Mouse (Mus musculus) myocyte (in vitro differentiated cells): Measurements from ENCODE around the gene 2210016F16Rik. TPM values are rescaled to one million over a fixed set of nuclear protein-coding genes. Genes with fewer than 3 reads are reported as not detected.
"Not testable (repeated sequence)": the region's sequence is repeated elsewhere in the genome, so short reads cannot be mapped to it uniquely, and the experiment has no call there.

ENCODE experiments used
- H3K27me3 ChIP-seq: one replicate; pipeline ENCODE4 v1.6.1; 2011; ENCODE audit not compliant: control insufficient read depth, insufficient read depth, insufficient read length
- H3K36me3 ChIP-seq: one replicate; pipeline ENCODE4 v1.6.1; 2011; ENCODE audit not compliant: control insufficient read depth, insufficient read depth
- H3K4me2 ChIP-seq: one replicate; pipeline ENCODE4 v1.6.1; 2011; ENCODE audit warnings: low read depth, control low read depth
- H3K4me3 ChIP-seq: one replicate; pipeline ENCODE4 v1.5.1; 2011; ENCODE audit warnings: mild to moderate bottlenecking, control low read depth, moderate library complexity
- H3K79me2 ChIP-seq: one replicate; pipeline ENCODE4 v1.6.1; 2011; ENCODE audit not compliant: control insufficient read depth, insufficient read depth
- H3ac ChIP-seq: one replicate; pipeline ENCODE4 v1.6.1; 2011; ENCODE audit not compliant: control insufficient read depth, insufficient read length
- CEBPB ChIP-seq: IDR thresholded peaks from 2 replicates; pipeline ENCODE4 v1.6.1; 2011; ENCODE audit warnings: mild to moderate bottlenecking, moderate library complexity; ENCODE audit not compliant: poor library complexity, insufficient read depth, severe bottlenecking
- E2F4 ChIP-seq: IDR thresholded peaks from one replicate; pipeline ENCODE4 v1.6.1; 2011; ENCODE audit warnings: mild to moderate bottlenecking, control low read depth, moderate library complexity; ENCODE audit not compliant: insufficient read depth
- MAX ChIP-seq: IDR thresholded peaks from one replicate; pipeline ENCODE4 v1.6.1; 2011; ENCODE audit warnings: low read depth, mild to moderate bottlenecking, control low read depth
- MYOD1 ChIP-seq, 3 experiments: IDR thresholded peaks; one replicate each; pipeline ENCODE4 v1.6.1; 2011; ENCODE audit warnings: control low read depth in 2 of 3, low read depth in 2 of 3, mild to moderate bottlenecking in 2 of 3, moderate library complexity in 1 of 3; ENCODE audit not compliant: insufficient read length in 2 of 3, control insufficient read depth in 1 of 3
- MYOG ChIP-seq, 3 experiments: IDR thresholded peaks; one replicate each; pipeline ENCODE4 v1.6.1; 2011; ENCODE audit warnings: control low read depth in 2 of 3, low read depth in 2 of 3, mild to moderate bottlenecking in 2 of 3; ENCODE audit not compliant: insufficient read length in 2 of 3, control insufficient read depth in 1 of 3, insufficient read depth in 1 of 3
- POLR2A ChIP-seq: IDR thresholded peaks from one replicate; pipeline ENCODE4 v1.6.1; 2011; ENCODE audit warnings: low read depth, mild to moderate bottlenecking, control low read depth, moderate library complexity; ENCODE audit not compliant: insufficient read length
- POLR2AphosphoS2 ChIP-seq: IDR thresholded peaks from one replicate; pipeline ENCODE4 v1.6.1; 2011; ENCODE audit warnings: low read depth, control low read depth; ENCODE audit not compliant: insufficient read length
- REST ChIP-seq: IDR thresholded peaks from one replicate; pipeline ENCODE4 v1.6.1; 2011; ENCODE audit warnings: mild to moderate bottlenecking, control low read depth, moderate library complexity; ENCODE audit not compliant: insufficient read depth, insufficient read length
- SRF ChIP-seq: IDR thresholded peaks from one replicate; pipeline ENCODE4 v1.6.1; 2011; ENCODE audit warnings: low read depth; ENCODE audit not compliant: control insufficient read depth, insufficient read length
- TCF12 ChIP-seq: IDR thresholded peaks from one replicate; pipeline ENCODE4 v1.6.1; 2011; ENCODE audit warnings: mild to moderate bottlenecking, control low read depth; ENCODE audit not compliant: poor library complexity, insufficient read depth, severe bottlenecking
- TCF3 ChIP-seq: IDR thresholded peaks from one replicate; pipeline ENCODE4 v1.6.1; 2011; ENCODE audit warnings: low read depth, control low read depth; ENCODE audit not compliant: insufficient read length
- USF1 ChIP-seq: IDR thresholded peaks from one replicate; pipeline ENCODE4 v1.6.1; 2011; ENCODE audit warnings: low read depth, mild to moderate bottlenecking, control low read depth, moderate library complexity
- polyA plus RNA-seq: library from polyadenylated mRNA; unstranded; fragments of >200 nt; fragmentation: generic; extraction: Trizol; gene quantifications from one replicate; pipeline ENCODE4 v1.2.1, GENCODE M21; 2012; ENCODE audit warnings: missing spikeins

The 2210016F16Rik gene
- polyA plus RNA-seq, 1 experiment: 3.7 TPM

GRCm38 (mm10) chr13:58373153-58373470 is 11.9 kb downstream of the 2210016F16Rik start:
- H3K79me2 ChIP-seq: no peaks in the 10 kb centered on the region
- TF ChIP-seq MYOD1 (IDR thresholded peaks at IDR 0.05; ENCODE audit: control insufficient read depth in 1 of 3, insufficient read length in 2 of 3, low read depth in 2 of 3) (no peak), TCF3 (no peak), MAX (no peak), MYOG (IDR thresholded peaks at IDR 0.05; ENCODE audit: control insufficient read depth in 1 of 3, insufficient read depth in 1 of 3, insufficient read length in 2 of 3, low read depth in 2 of 3) (no peak), E2F4 (no peak), POLR2AphosphoS2 (no peak), USF1 (no peak), TCF12 (no peak), SRF (no peak), CEBPB (no peak), POLR2A (no peak), REST (no peak)
- H3K36me3 ChIP-seq: no peaks in the 10 kb centered on the region
- no peak overlapping the region for H3ac ChIP-seq
- no peak overlapping the region for H3K4me3 ChIP-seq
- no peak overlapping the region for H3K4me2 ChIP-seq
- peaks cover 7% of the 10 kb centered on the region for H3K27me3 ChIP-seq

- no peak overlapping the region for H3K4me3 ChIP-seq
- H3ac ChIP-seq: no peak overlapping the region
- peaks cover 7% of the 10 kb centered on the region for H3K27me3 ChIP-seq
- H3K4me2 ChIP-seq: no peak overlapping the region
- no peaks in the 10 kb centered on the region for H3K36me3 ChIP-seq
- TF ChIP-seq POLR2AphosphoS2 (no peak), MYOD1 (IDR thresholded peaks at IDR 0.05; ENCODE audit: control insufficient read depth in 1 of 3, insufficient read length in 2 of 3, low read depth in 2 of 3) (no peak), SRF (no peak), REST (no peak), E2F4 (no peak), TCF12 (no peak), MAX (no peak), USF1 (no peak), TCF3 (no peak), POLR2A (no peak), MYOG (IDR thresholded peaks at IDR 0.05; ENCODE audit: control insufficient read depth in 1 of 3, insufficient read depth in 1 of 3, insufficient read length in 2 of 3, low read depth in 2 of 3) (no peak), CEBPB (no peak)
- H3K79me2 ChIP-seq: no peaks in the 10 kb centered on the region
These were observed 12.5 kb downstream of the 2210016F16Rik start for GRCm38 (mm10) chr13:58372278-58373152.

- Histone ChIP-seq H3K27me3 (peaks cover 7% of the 10 kb centered on the region), H3K79me2 (no peaks in the 10 kb centered on the region), H3ac (no peak overlapping the region), H3K36me3 (no peaks in the 10 kb centered on the region), H3K4me2 (no peak overlapping the region), H3K4me3 (no peak overlapping the region)
- no peak for TF ChIP-seq MAX
- TF ChIP-seq MYOD1 (IDR thresholded peaks at IDR 0.05; ENCODE audit: control insufficient read depth in 1 of 3, insufficient read length in 2 of 3, low read depth in 2 of 3): no peak
- no peak for TF ChIP-seq REST
- no peak for TF ChIP-seq MYOG (IDR thresholded peaks at IDR 0.05; ENCODE audit: control insufficient read depth in 1 of 3, insufficient read depth in 1 of 3, insufficient read length in 2 of 3, low read depth in 2 of 3)
- no peak for TF ChIP-seq TCF12
- TF ChIP-seq POLR2AphosphoS2: no peak
- no peak for TF ChIP-seq CEBPB
- TF ChIP-seq SRF: no peak
- no peak for TF ChIP-seq POLR2A
- TF ChIP-seq E2F4: no peak
- no peak for TF ChIP-seq TCF3
- TF ChIP-seq USF1: no peak
These were observed 16.2 kb downstream of the 2210016F16Rik start for GRCm38 (mm10) chr13:58368835-58369234.

DNA sequence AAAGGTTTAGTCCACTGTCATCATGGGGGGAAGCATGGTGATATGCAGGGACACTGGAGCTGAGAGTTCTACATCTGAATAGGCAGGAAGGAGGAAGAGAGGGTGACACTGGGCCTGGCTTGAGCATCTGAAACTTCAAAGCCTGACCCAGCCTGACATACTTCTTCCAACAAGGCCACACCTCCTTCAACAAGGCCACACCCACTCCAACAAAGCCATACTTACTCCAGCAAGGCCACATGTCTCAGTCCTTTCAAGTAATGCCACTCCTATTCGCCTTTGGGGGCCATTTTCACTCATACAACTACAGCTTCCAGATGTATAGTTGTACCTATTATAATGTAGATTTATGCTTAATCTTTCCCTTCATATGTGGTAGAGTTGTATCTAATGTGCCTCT is 17.4 kb downstream of the 2210016F16Rik start:
- Histone ChIP-seq H3ac (no peak overlapping the region), H3K36me3 (no peaks in the 10 kb centered on the region), H3K79me2 (no peaks in the 10 kb centered on the region), H3K4me3 (no peak overlapping the region), H3K4me2 (no peak overlapping the region), H3K27me3 (peaks cover under 1% of the 10 kb centered on the region)
- TF ChIP-seq TCF12: no peak
- no peak for TF ChIP-seq POLR2A
- TF ChIP-seq E2F4: no peak

- Histone ChIP-seq H3K4me3 (no peak overlapping the region), H3K27me3 (no peaks in the 10 kb centered on the region), H3ac (no peak overlapping the region), H3K4me2 (no peak overlapping the region), H3K36me3 (no peaks in the 10 kb centered on the region), H3K79me2 (no peaks in the 10 kb centered on the region)
- TF ChIP-seq TCF12: no peak
- no peak for TF ChIP-seq E2F4
- no peak for TF ChIP-seq REST
- no peak for TF ChIP-seq POLR2A
- TF ChIP-seq MYOD1 (IDR thresholded peaks at IDR 0.05; ENCODE audit: control insufficient read depth in 1 of 3, insufficient read length in 2 of 3, low read depth in 2 of 3): no peak
- no peak for TF ChIP-seq TCF3
- TF ChIP-seq CEBPB: no peak
- no peak for TF ChIP-seq POLR2AphosphoS2
- no peak for TF ChIP-seq USF1
- no peak for TF ChIP-seq MYOG (IDR thresholded peaks at IDR 0.05; ENCODE audit: control insufficient read depth in 1 of 3, insufficient read depth in 1 of 3, insufficient read length in 2 of 3, low read depth in 2 of 3)
- TF ChIP-seq SRF: no peak
- no peak for TF ChIP-seq MAX
These were observed 18.7 kb downstream of the 2210016F16Rik start for GRCm38 (mm10) chr13:58366373-58366772.

GRCm38 (mm10) chr13:58365179-58365578 is 19.8 kb downstream of the 2210016F16Rik start:
- not testable (repeated sequence) for H3K36me3 ChIP-seq, H3ac ChIP-seq, H3K79me2 ChIP-seq, H3K27me3 ChIP-seq, H3K4me2 ChIP-seq, H3K4me3 ChIP-seq
